Mouse (Mus musculus): ENCODE data around the gene Tenm3. TPM values are rescaled to one million over a fixed set of nuclear protein-coding genes. Genes with fewer than 3 reads are reported as not detected.

The Tenm3 gene
- polyA plus RNA-seq, 1 experiment from 2014 or later, result 42.9 TPM

- H3K36me3 ChIP-seq, result no peaks in the 10 kb centered on the region
- no peak for ATAC-seq (ENCODE audit: insufficient number of reproducible peaks, low FRiP score, low TSS enrichment, low read depth)
- no peak overlapping the region for H3K4me3 ChIP-seq (replicated peaks)
- H3K9me3 ChIP-seq (replicated peaks), result no peaks in the 10 kb centered on the region
- H3K27ac ChIP-seq (replicated peaks), result no peak overlapping the region
- 23% methylated on average over 5 of the region's 5 CpGs for WGBS
- no peaks in the 10 kb centered on the region for H3K27me3 ChIP-seq
- no peaks in the 10 kb centered on the region for H3K4me1 ChIP-seq
- H3K9ac ChIP-seq, result no peak overlapping the region
- no peak overlapping the region for H3K4me2 ChIP-seq (replicated peaks)
Measured at GRCm38 (mm10) chr8:48591818-48592217, 251.9 kb downstream of the Tenm3 start.

DNA sequence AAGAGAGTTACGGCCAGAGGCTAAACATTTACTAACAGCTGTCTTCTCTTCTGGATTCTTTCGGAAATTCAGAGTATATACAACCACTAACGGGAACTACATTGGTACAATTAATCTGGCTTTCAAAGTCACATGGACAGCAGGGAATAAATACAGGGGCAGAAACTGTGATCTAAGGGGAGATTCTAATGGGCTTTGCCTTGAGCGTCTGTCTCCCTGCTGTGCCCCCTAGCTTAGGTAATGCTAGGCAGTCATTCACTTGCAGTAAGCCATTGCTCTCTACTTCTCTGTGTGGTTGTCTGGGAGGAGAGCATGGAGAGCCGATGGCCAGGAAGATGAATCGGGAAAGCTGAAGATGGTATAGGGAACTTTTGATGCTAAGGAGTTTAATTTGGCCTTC lies 264.0 kb downstream of the Tenm3 start:
- no peaks in the 10 kb centered on the region for H3K27me3 ChIP-seq
- H3K9ac ChIP-seq, result no peak overlapping the region
- no peaks in the 10 kb centered on the region for H3K4me1 ChIP-seq
- H3K27ac ChIP-seq (replicated peaks), result no peak overlapping the region
- no peak overlapping the region for H3K4me2 ChIP-seq (replicated peaks)
- H3K9me3 ChIP-seq (replicated peaks), result no peaks in the 10 kb centered on the region
- no peak for ATAC-seq (ENCODE audit: insufficient number of reproducible peaks, low FRiP score, low TSS enrichment, low read depth)
- no peaks in the 10 kb centered on the region for H3K36me3 ChIP-seq
- H3K4me3 ChIP-seq (replicated peaks), result no peak overlapping the region
- WGBS, result 39% methylated on average over 6 of the region's 6 CpGs

DNA sequence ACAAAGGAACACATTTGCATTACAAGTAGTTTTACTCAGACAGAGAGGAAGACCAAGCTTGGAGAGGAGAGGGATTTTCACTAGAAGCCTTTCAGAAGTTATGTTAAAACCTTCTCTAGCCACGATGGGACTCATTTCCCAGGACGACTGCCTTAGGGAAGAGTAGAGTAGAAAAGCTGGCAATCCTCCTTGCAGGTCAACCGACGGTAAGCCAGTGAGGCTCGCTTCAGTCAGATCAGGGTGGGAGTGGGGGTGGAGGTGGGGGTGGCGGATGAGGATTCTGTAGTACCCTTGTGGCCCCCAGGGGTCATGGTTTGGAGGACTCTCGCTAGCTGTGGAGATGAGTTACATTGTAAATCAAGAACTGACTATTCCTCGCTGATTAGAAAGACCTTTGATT lies 264.6 kb downstream of the Tenm3 start:
- Histone ChIP-seq H3K4me1 (no peaks in the 10 kb centered on the region; the same call in 1 of the 2 replicates), H3K9me3 (replicated peaks) (no peaks in the 10 kb centered on the region), H3K36me3 (no peaks in the 10 kb centered on the region), H3K9ac (no peak overlapping the region), H3K4me3 (replicated peaks) (no peak overlapping the region), H3K4me2 (replicated peaks) (no peak overlapping the region), H3K27ac (replicated peaks) (no peak overlapping the region), H3K27me3 (no peaks in the 10 kb centered on the region)
- 31% methylated on average over 8 of the region's 8 CpGs for whole genome bisulfite sequencing
- ATAC-seq (ENCODE audit: insufficient number of reproducible peaks, low FRiP score, low TSS enrichment, low read depth), result no peak

DNA sequence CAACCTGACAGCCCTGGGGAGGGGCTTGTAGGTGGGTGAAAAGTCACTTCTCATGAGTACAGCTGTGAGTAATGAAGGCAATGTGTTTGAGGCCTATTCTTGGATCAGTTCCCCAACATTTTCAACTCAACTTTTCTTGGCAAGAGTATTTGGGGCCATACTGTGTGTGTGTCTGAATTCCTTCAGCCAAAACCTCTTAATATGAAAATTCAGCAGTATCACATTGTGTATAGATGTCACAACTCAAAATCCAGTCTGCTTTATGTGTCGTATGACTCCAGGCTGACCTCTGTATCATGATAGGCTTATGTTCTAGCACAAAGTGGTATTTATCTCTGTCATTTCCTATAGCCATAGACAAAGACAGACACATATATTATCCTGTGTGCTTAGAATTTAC lies 270.8 kb downstream of the Tenm3 start:
- Histone ChIP-seq H3K27ac (replicated peaks) (peak overlapping the region; percentile 58; the same call in 1 of the 2 replicates), H3K9ac (no peak overlapping the region), H3K4me2 (replicated peaks) (no peak overlapping the region), H3K4me3 (replicated peaks) (no peak overlapping the region), H3K36me3 (no peaks in the 10 kb centered on the region), H3K27me3 (no peaks in the 10 kb centered on the region), H3K4me1 (peaks cover 24% of the 10 kb centered on the region), H3K9me3 (replicated peaks) (no peaks in the 10 kb centered on the region)
- ATAC-seq (ENCODE audit: insufficient number of reproducible peaks, low FRiP score, low TSS enrichment, low read depth), result peak; percentile 67
- WGBS, result 34% methylated on average over 1 of the region's 1 CpGs

DNA sequence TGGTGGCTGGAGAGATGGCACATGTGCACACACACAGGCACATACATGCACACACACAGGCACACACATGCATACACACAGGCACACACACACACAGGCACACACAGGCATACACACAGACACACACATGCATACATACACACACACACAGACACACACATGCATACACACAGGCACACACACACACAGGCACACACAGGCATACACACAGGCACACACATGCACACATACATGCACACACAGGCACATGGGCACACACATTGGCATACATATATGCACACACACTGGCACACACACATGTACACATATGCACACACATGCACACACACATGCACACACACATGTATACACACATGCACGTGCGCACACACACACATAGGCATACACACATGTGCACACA lies 271.4 kb downstream of the Tenm3 start:
- WGBS, result 83% methylated on average over 2 of the region's 2 CpGs
- no peaks in the 10 kb centered on the region for H3K27me3 ChIP-seq
- H3K4me2 ChIP-seq (replicated peaks), result no peak overlapping the region
- no peak overlapping the region for H3K27ac ChIP-seq (replicated peaks)
- no peak for ATAC-seq (ENCODE audit: insufficient number of reproducible peaks, low FRiP score, low TSS enrichment, low read depth)
- H3K4me3 ChIP-seq (replicated peaks), result no peak overlapping the region
- peaks cover 29% of the 10 kb centered on the region for H3K4me1 ChIP-seq
- H3K36me3 ChIP-seq, result no peaks in the 10 kb centered on the region
- no peak overlapping the region for H3K9ac ChIP-seq
- no peaks in the 10 kb centered on the region for H3K9me3 ChIP-seq (replicated peaks)

GRCm38 (mm10) chr8:48568608-48569007 lies 275.1 kb downstream of the Tenm3 start:
- Histone ChIP-seq H3K4me3 (replicated peaks) (no peak overlapping the region), H3K27me3 (no peaks in the 10 kb centered on the region), H3K9me3 (replicated peaks) (no peaks in the 10 kb centered on the region), H3K27ac (replicated peaks) (peak overlapping the region; percentile 81), H3K4me2 (replicated peaks) (no peak overlapping the region), H3K36me3 (no peaks in the 10 kb centered on the region), H3K9ac (no peak overlapping the region), H3K4me1 (peaks cover 32% of the 10 kb centered on the region)
- peak; percentile 54; the same call in 1 of the 2 replicates for ATAC-seq (ENCODE audit: insufficient number of reproducible peaks, low FRiP score, low TSS enrichment, low read depth)
- 16% methylated on average over 4 of the region's 4 CpGs for WGBS

- peak; percentile 7; the same call in 1 of the 2 replicates for ATAC-seq (ENCODE audit: insufficient number of reproducible peaks, low FRiP score, low TSS enrichment, low read depth)
- no peaks in the 10 kb centered on the region for H3K9me3 ChIP-seq (replicated peaks)
- no peaks in the 10 kb centered on the region for H3K36me3 ChIP-seq
- H3K27me3 ChIP-seq, result no peaks in the 10 kb centered on the region
- peak overlapping the region; percentile 81 for H3K27ac ChIP-seq (replicated peaks)
- H3K4me1 ChIP-seq, result peaks cover 32% of the 10 kb centered on the region
- no peak overlapping the region for H3K9ac ChIP-seq
- 21% methylated on average over 10 of the region's 10 CpGs for WGBS
- no peak overlapping the region for H3K4me3 ChIP-seq (replicated peaks)
- no peak overlapping the region for H3K4me2 ChIP-seq (replicated peaks)
Measured at GRCm38 (mm10) chr8:48567929-48568607, 275.7 kb downstream of the Tenm3 start.

GRCm38 (mm10) chr8:48560227-48560626 lies 283.5 kb downstream of the Tenm3 start:
- WGBS, result 61% methylated on average over 9 of the region's 9 CpGs
- no peak for ATAC-seq (ENCODE audit: insufficient number of reproducible peaks, low FRiP score, low TSS enrichment, low read depth)

DNA sequence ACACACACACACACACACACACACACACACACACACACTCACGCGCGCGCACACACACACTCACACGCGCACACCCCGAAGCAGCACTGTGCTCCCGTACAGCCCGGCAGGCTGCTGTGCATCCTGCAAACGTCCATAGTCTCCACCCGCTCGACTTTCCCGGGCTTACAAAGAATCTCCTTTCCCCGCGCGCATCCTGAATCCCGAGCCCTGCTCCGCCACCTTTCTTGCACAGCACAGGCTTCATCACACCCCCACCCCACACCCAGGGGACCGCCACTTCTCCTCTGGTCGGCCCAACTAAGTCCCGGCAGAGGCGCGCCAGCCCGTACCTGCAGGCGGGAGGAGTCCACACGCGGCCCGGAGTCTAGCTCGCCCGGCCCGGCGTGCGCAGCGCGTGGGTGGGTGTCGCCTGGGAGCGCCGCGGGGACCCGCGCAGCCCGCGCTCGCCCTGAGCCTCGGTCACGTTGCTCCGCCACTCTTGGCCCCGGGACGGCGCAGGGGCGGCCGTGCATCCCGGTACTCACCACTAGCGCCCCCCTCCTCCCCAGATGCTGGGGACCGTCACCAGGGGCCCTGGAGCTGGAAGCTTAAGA lies 288.1 kb downstream of the Tenm3 start:
- H3K27me3 ChIP-seq, result no peaks in the 10 kb centered on the region
- peak overlapping the region; percentile 97 for H3K27ac ChIP-seq (replicated peaks)
- under 1% methylated on average over 55 of the region's 55 CpGs for WGBS
- peak overlapping the region; percentile 82 for H3K4me2 ChIP-seq (replicated peaks)
- ATAC-seq (ENCODE audit: insufficient number of reproducible peaks, low FRiP score, low TSS enrichment, low read depth), result peak; percentile 83
- H3K4me1 ChIP-seq, result peaks cover 12% of the 10 kb centered on the region; the same call in 1 of the 2 replicates
- H3K36me3 ChIP-seq, result no peaks in the 10 kb centered on the region
- H3K9ac ChIP-seq, result peak overlapping the region; percentile 86
- H3K9me3 ChIP-seq (replicated peaks), result no peaks in the 10 kb centered on the region
- peak overlapping the region; percentile 78 for H3K4me3 ChIP-seq (replicated peaks)

More at GRCm38 (mm10) chr8:48560227-48560626, 283.5 kb downstream of the Tenm3 start:
- Histone ChIP-seq H3K9ac (no peak overlapping the region), H3K4me3 (replicated peaks) (no peak overlapping the region), H3K4me2 (replicated peaks) (no peak overlapping the region), H3K27ac (replicated peaks) (no peak overlapping the region), H3K9me3 (replicated peaks) (no peaks in the 10 kb centered on the region), H3K36me3 (no peaks in the 10 kb centered on the region), H3K27me3 (no peaks in the 10 kb centered on the region), H3K4me1 (peaks cover 7% of the 10 kb centered on the region; the same call in 1 of the 2 replicates)

DNA sequence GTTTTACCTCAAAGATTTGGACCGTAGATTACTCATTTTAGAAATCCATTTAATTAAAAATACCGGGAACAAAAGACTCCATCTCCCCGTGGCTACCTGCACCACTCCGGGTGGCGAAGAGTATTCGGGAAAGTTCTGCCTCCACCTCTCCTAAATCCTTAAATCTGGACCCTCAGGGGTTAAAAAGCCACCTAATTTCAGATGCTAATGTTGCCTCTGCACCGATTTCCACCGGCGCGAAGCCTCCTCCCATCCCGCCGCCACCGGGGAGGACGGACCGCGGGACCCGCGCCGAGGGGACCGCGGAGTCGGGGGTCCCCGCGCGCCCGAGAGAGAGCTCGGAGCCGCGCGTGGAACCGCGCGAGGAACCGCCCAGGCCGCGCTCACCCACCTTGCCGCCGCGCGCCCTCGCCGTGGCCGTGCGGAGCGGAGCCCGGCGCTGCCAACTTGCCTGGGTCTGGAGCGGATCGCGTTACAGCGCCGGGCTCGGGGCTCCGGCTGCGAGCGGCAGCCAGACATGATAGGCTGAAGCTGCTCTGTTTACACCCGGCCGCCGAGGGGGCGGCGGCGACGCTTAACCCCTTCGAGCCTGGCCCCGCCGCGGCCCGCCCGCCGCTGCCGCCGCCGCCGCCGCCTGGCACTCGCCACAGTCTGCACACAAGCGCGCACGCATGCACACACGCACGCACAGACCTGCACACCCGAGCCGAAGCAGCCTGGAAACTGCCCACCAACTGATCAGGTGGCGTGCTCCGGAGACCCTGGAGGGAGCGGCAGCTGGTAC lies 288.8 kb downstream of the Tenm3 start:
- H3K9ac ChIP-seq, result peak overlapping the region; percentile 86
- ATAC-seq (ENCODE audit: insufficient number of reproducible peaks, low FRiP score, low TSS enrichment, low read depth), result peak; percentile 96
- no peaks in the 10 kb centered on the region for H3K27me3 ChIP-seq
- WGBS, result under 1% methylated on average over 84 of the region's 86 CpGs
- peak overlapping the region; percentile 97 for H3K27ac ChIP-seq (replicated peaks)
- H3K4me3 ChIP-seq (replicated peaks), result peak overlapping the region; percentile 78
- peak overlapping the region; percentile 82 for H3K4me2 ChIP-seq (replicated peaks)
- H3K36me3 ChIP-seq, result no peaks in the 10 kb centered on the region
- H3K4me1 ChIP-seq, result peaks cover 14% of the 10 kb centered on the region
- no peaks in the 10 kb centered on the region for H3K9me3 ChIP-seq (replicated peaks)

GRCm38 (mm10) chr8:48553791-48554288 lies 289.9 kb downstream of the Tenm3 start:
- WGBS, result under 1% methylated on average over 9 of the region's 9 CpGs

More at GRCm38 (mm10) chr8:48553791-48554288, 289.9 kb downstream of the Tenm3 start:
- Histone ChIP-seq H3K4me1 (peaks cover 13% of the 10 kb centered on the region), H3K27me3 (no peaks in the 10 kb centered on the region), H3K9ac (peak overlapping the region; percentile 86), H3K36me3 (no peaks in the 10 kb centered on the region), H3K9me3 (replicated peaks) (no peaks in the 10 kb centered on the region), H3K4me2 (replicated peaks) (peak overlapping the region; percentile 82), H3K4me3 (replicated peaks) (peak overlapping the region; percentile 78), H3K27ac (replicated peaks) (peak overlapping the region; percentile 97)
- ATAC-seq (ENCODE audit: insufficient number of reproducible peaks, low FRiP score, low TSS enrichment, low read depth), result no peak
